Mouse (Mus musculus): Measurements from ENCODE around the gene Kcna1.

DNA sequence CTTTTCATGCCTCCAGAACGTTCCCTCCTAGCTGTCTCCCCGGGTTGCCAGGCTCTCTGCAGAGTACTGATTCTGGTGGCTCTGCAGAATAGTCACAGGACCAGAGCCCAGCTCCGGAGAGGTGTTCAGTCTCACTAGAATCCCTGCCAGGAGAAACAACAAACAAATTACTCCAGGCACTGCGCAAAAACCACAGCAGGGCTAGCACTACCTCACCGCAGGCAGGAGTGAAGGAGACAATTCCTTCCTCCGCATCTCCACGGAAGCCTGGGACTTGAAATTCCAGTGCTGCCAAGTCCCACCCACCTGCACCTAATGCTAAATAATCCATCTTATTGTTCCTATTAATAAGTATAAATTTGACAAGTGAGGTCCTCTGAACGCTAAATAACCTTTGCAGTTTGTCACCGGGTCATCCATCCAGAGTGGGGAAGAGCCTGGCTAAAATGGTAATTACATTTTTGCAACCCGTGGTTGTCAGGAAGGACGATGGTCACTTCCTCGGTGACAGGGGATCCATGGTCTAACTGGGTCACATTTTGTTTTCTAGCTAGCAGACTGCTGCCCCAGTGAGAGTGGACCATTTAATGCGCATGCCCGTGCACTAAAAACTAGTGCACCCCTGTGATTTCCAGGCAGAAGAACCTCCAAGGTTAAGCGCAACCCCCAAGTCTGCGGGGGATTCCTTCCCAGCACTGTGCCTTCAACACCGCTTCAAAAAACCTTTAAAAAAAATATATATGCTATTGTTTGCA lies 36.8 kb downstream of the Kcna1 start:
- TF ChIP-seq CTCF (IDR thresholded peaks at IDR 0.05; ENCODE audit: borderline replicate concordance, insufficient read depth, low read length), result no peak
- TF ChIP-seq POLR2A (IDR thresholded peaks at IDR 0.05; ENCODE audit: low read depth, low read length), result no peak

All from embryonic fibroblast, embryonic 13.5 days (primary cell).